Mouse (Mus musculus) stomach, embryonic 14.5 days (tissue): ENCODE measurements around the gene Adarb2. TPM values are rescaled to one million over a fixed set of nuclear protein-coding genes. Genes with fewer than 3 reads are reported as not detected.

Source experiments
- ATAC-seq: fragments of 200-750 bp; cut with Nextera tagmentation; 2 replicates; pipeline ENCODE4 v1.8.0; 2017; ENCODE audit warnings: low read depth, moderate TSS enrichment; ENCODE audit not compliant: insufficient number of reproducible peaks, insufficient read depth, low FRiP score
- H3K27ac ChIP-seq: fragments of 300-500 bp; sonication (generic); 2 replicates; pipeline ENCODE4 v1.5.1; 2014; ENCODE audit warnings: mild to moderate bottlenecking, low read length, moderate library complexity, mixed read lengths
- H3K27me3 ChIP-seq: fragments of 300-500 bp; sonication (generic); 2 replicates; pipeline ENCODE4 v1.6.1; 2014; ENCODE audit warnings: low read length, control low read depth, mixed read lengths; ENCODE audit not compliant: control insufficient read depth, insufficient read depth
- H3K36me3 ChIP-seq: fragments of 300-500 bp; sonication (generic); 2 replicates; pipeline ENCODE4 v1.6.1; 2014; ENCODE audit warnings: mild to moderate bottlenecking, control low read depth, low read length, moderate library complexity, mixed read lengths; ENCODE audit not compliant: control insufficient read depth, insufficient read depth
- H3K4me1 ChIP-seq: fragments of 300-500 bp; sonication (generic); 2 replicates; pipeline ENCODE4 v1.6.1; 2014; ENCODE audit warnings: low read length, control low read depth, mixed read lengths; ENCODE audit not compliant: control insufficient read depth, insufficient read depth
- H3K4me2 ChIP-seq: fragments of 300-500 bp; sonication (generic); replicated peaks from 2 replicates; pipeline ENCODE4 v1.6.1; 2014; ENCODE audit warnings: low read depth, low read length, control low read depth
- H3K4me3 ChIP-seq: fragments of 300-500 bp; sonication (generic); 2 replicates; pipeline ENCODE4 v1.5.1; 2014; ENCODE audit warnings: low read depth, low read length, control low read depth
- H3K9ac ChIP-seq: fragments of 300-500 bp; sonication (generic); replicated peaks from 2 replicates; pipeline ENCODE4 v1.6.1; 2014; ENCODE audit warnings: low read depth, mild to moderate bottlenecking, control low read depth, low read length, moderate library complexity, mixed read lengths
- H3K9me3 ChIP-seq: fragments of 300-500 bp; sonication (generic); 2 replicates; pipeline ENCODE4 v1.6.1; 2016; ENCODE audit warnings: low read depth, low read length, control low read depth; ENCODE audit not compliant: control insufficient read depth
- WGBS: fragments of 180-500 bp; shearing (Covaris S2); extraction: QIAGEN DNeasy Blood & Tissue Kit; methylation state at CpG from one replicate; pipeline ENCODE4 v1.1.7; 2014; 5-methylcytosine and 5-hydroxymethylcytosine counted together
- polyA plus RNA-seq: library from polyadenylated mRNA; unstranded; fragments of >200 nt; fragmentation: Nextera tagmentation; extraction: Ambion mirVana; gene quantifications from 2 replicates; pipeline ENCODE4 v1.2.1, GENCODE M21; 2014

The Adarb2 gene
- polyA plus RNA-seq, 1 experiment from 2014 or later: 1.3 TPM

DNA sequence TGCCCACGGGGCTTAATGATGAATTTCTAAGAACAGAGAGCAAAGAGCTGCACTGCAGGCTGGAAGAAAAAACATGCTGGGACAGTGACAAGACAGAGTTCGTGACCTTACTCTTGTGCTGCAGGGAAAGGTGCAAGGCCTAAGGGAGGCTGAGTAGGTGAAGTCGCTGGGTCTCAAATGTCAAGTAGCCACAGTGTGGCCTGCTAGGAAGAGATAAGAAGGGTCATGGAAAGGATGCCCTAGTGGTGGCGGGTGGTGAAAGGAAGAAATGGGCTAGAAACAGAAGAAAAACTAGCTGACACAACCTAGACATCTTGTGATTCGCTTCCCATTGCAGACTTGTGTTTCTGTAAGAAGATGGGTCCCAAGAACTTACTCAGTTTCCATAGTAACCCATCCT lies 429.4 kb downstream of the Adarb2 start:
- H3K9ac ChIP-seq: no peak overlapping the region
- H3K27me3 ChIP-seq: no peaks in the 10 kb centered on the region
- no peak overlapping the region for H3K4me3 ChIP-seq
- no peak overlapping the region for H3K4me2 ChIP-seq
- H3K4me1 ChIP-seq: no peaks in the 10 kb centered on the region
- H3K36me3 ChIP-seq: no peaks in the 10 kb centered on the region
- ATAC-seq: no peak
- H3K27ac ChIP-seq: no peak overlapping the region
- no peaks in the 10 kb centered on the region for H3K9me3 ChIP-seq
- 52% methylated on average over 5 of the region's 5 CpGs for WGBS

GRCm38 (mm10) chr13:8633385-8634337 lies 431.0 kb downstream of the Adarb2 start:
- H3K4me1 ChIP-seq: no peaks in the 10 kb centered on the region
- no peaks in the 10 kb centered on the region for H3K9me3 ChIP-seq
- H3K27ac ChIP-seq: no peak overlapping the region
- H3K4me3 ChIP-seq: no peak overlapping the region
- no peak for ATAC-seq
- H3K4me2 ChIP-seq: no peak overlapping the region
- no peaks in the 10 kb centered on the region for H3K36me3 ChIP-seq
- H3K9ac ChIP-seq: no peak overlapping the region
- 71% methylated on average over 5 of the region's 5 CpGs for WGBS
- no peaks in the 10 kb centered on the region for H3K27me3 ChIP-seq

- Histone ChIP-seq H3K9me3 (no peaks in the 10 kb centered on the region), H3K4me2 (no peak overlapping the region), H3K27ac (no peak overlapping the region), H3K4me1 (no peaks in the 10 kb centered on the region), H3K4me3 (no peak overlapping the region), H3K36me3 (no peaks in the 10 kb centered on the region), H3K9ac (no peak overlapping the region), H3K27me3 (no peaks in the 10 kb centered on the region)
- no peak for ATAC-seq
- 55% methylated on average over 2 of the region's 2 CpGs for WGBS
Measured at GRCm38 (mm10) chr13:8642084-8642483, 439.4 kb downstream of the Adarb2 start.

GRCm38 (mm10) chr13:8643920-8644319 lies 441.3 kb downstream of the Adarb2 start:
- no peak overlapping the region for H3K27ac ChIP-seq
- no peaks in the 10 kb centered on the region for H3K9me3 ChIP-seq
- no peaks in the 10 kb centered on the region for H3K4me1 ChIP-seq
- H3K27me3 ChIP-seq: no peaks in the 10 kb centered on the region
- WGBS: 54% methylated on average over 3 of the region's 3 CpGs
- no peak overlapping the region for H3K4me2 ChIP-seq
- ATAC-seq: no peak
- no peaks in the 10 kb centered on the region for H3K36me3 ChIP-seq
- no peak overlapping the region for H3K4me3 ChIP-seq
- no peak overlapping the region for H3K9ac ChIP-seq

GRCm38 (mm10) chr13:8644805-8645679 lies 442.4 kb downstream of the Adarb2 start:
- Histone ChIP-seq H3K4me1 (no peaks in the 10 kb centered on the region), H3K9me3 (no peaks in the 10 kb centered on the region), H3K27me3 (no peaks in the 10 kb centered on the region), H3K4me3 (no peak overlapping the region), H3K27ac (no peak overlapping the region), H3K9ac (no peak overlapping the region), H3K36me3 (no peaks in the 10 kb centered on the region), H3K4me2 (no peak overlapping the region)
- ATAC-seq: no peak
- 70% methylated on average over 9 of the region's 9 CpGs for WGBS

DNA sequence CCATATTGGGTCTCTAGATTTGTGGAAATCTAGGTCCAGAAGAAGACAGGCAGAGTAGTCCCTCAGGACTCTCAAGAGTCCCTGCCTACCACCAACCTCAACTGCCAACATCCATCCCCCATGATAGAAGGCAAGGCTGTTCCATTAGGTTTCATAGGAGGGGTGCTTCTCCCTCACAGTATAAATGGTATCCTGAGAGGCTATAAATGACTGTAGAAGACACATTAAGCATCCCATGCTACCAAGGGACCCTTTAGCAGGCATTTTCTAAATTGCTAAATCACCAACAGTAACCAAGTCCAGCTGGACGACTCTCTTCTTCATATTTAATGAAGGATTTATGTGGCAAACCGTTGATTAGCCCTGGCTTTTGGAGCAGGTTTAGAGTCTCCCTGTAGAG lies 446.6 kb downstream of the Adarb2 start:
- Histone ChIP-seq H3K9ac (no peak overlapping the region), H3K4me1 (no peaks in the 10 kb centered on the region), H3K27me3 (no peaks in the 10 kb centered on the region), H3K27ac (no peak overlapping the region), H3K4me2 (no peak overlapping the region), H3K36me3 (no peaks in the 10 kb centered on the region), H3K9me3 (no peaks in the 10 kb centered on the region), H3K4me3 (no peak overlapping the region)
- WGBS: 72% methylated on average over 2 of the region's 2 CpGs
- no peak for ATAC-seq

DNA sequence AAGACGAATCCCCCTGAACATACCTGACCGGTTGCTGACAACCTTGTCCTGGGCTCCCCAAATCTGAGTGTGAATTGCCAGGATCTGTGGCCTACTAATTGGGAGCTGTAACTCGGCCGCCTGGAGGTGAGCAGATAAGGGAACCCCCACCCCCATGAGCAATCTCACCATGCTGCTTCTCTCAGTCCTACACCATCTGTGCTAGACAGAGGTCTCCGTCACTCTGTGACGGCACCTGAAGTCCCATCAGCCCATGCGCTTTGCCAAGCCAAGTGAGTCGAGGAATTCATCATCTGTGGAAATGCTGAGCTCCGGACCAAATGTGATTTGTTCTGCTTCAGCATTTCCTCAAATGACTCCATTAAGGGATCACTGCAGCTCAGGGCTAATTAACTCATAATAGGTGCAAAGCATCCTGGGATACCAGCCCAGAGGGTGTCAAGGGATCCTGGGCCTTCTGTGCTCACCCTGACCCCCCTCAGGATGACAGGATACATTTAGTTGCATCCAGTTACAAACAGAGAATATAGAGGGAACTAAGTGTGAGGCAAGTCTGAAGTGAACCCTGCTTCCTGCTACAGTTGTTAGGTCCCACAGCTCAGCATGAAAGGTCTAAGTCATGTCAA lies 462.1 kb downstream of the Adarb2 start:
- Histone ChIP-seq H3K4me1 (no peaks in the 10 kb centered on the region), H3K4me3 (no peak overlapping the region), H3K27ac (no peak overlapping the region), H3K36me3 (no peaks in the 10 kb centered on the region), H3K9ac (no peak overlapping the region), H3K27me3 (no peaks in the 10 kb centered on the region), H3K9me3 (no peaks in the 10 kb centered on the region), H3K4me2 (no peak overlapping the region)
- ATAC-seq: no peak
- WGBS: 93% methylated on average over 9 of the region's 9 CpGs

DNA sequence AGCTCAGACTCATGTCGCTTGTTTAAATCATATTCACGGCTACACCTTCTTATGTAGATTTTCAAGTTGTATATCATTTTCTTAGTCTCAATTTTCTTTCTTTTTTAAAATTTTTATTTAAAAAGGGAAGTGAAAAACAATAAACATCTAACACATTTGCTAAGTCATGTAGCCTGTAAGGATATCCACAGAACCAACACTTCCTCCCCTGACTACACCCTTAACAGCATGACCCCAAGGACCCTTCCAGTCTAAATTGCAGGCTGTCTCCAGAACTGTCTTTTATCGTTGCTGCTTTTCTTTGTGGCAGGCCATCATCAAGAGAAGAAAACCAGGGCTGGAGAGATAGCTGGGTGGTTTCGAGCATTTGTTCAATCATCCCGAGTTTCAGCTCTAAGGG lies 474.5 kb downstream of the Adarb2 start:
- Histone ChIP-seq H3K27me3 (no peaks in the 10 kb centered on the region), H3K27ac (no peak overlapping the region), H3K4me3 (no peak overlapping the region), H3K4me2 (no peak overlapping the region), H3K4me1 (no peaks in the 10 kb centered on the region), H3K9me3 (no peaks in the 10 kb centered on the region), H3K36me3 (no peaks in the 10 kb centered on the region), H3K9ac (no peak overlapping the region)
- ATAC-seq: no peak
- WGBS: 57% methylated on average over 5 of the region's 5 CpGs
